Comparison of ENCODE assay signal across 9 mouse cellular contexts in genomic region chr2:150665534-150666451, GRCm38 (mm10). TPM values are rescaled to one million over a fixed set of nuclear protein-coding genes. Genes with fewer than 3 reads are reported as not detected.
DNase-seq lines count a peak whose midpoint lies in the region; ATAC-seq lines count a peak whose summit lies in the region.
"Had no signal": no experiment of that assay in that cellular context is flagged by ENCODE, and none has a peak within 500 bp of the region (broad histone marks: within the 10 kb centered on the region; RNA-seq: fewer than 3 reads in every experiment).

No protein-coding gene starts in this region.

- WGBS in neural tube, embryonic 13.5 days: 52% methylated on average over 10 of the region's 10 CpGs

- no peak overlapping the region for H3K9ac ChIP-seq in neural tube, embryonic 13.5 days

- no peak overlapping the region for H3K27ac ChIP-seq in neural tube, embryonic 13.5 days (replicated peaks)
- H3K27ac ChIP-seq: embryonic facial prominence, embryonic 13.5 days had no signal

- peaks cover 18% of the 10 kb centered on the region for H3K27me3 ChIP-seq in neural tube, embryonic 13.5 days

- peak overlapping the region; percentile 9; the same call in 1 of the 2 replicates for H3K4me3 ChIP-seq in neural tube, embryonic 13.5 days

- H3K4me1 ChIP-seq in neural tube, embryonic 13.5 days (replicated peaks): peaks cover 53% of the 10 kb centered on the region

- no peaks in the 10 kb centered on the region for H3K9me3 ChIP-seq in neural tube, embryonic 13.5 days
- H3K9me3 ChIP-seq: embryonic facial prominence, embryonic 13.5 days had no signal

- H3K4me2 ChIP-seq in neural tube, embryonic 13.5 days: peak overlapping the region; percentile 83

- ATAC-seq in erythroblast, adult 5-6 weeks (replicated peaks; ENCODE audit: low FRiP score, poor library complexity, severe bottlenecking): peak; percentile 45
- ATAC-seq in neural tube, embryonic 13.5 days (ENCODE audit: low read depth): no peak

- peak; percentile 21 for DNase-seq in embryo, embryonic 10.5 days (ENCODE audit: low spot score)
- DNase-seq in embryo, embryonic 11 days: no peak
- DNase-seq in kidney, postnatal 10 days: peak; percentile 63
- DNase-seq in urinary bladder, adult 18-20 months (ENCODE audit: low spot score in 2 of 2): no peak
- DNase-seq in urinary bladder, adult 2 months (ENCODE audit: low spot score): no peak
- DNase-seq in frontal cortex, postnatal 10 days (ENCODE audit: low spot score in 2 of 2): no peak

- H3K36me3 ChIP-seq in neural tube, embryonic 13.5 days: no peaks in the 10 kb centered on the region
- H3K36me3 ChIP-seq: embryonic facial prominence, embryonic 13.5 days had no signal

RNA-seq across cellular contexts. Expression of gene Acss1, which starts 2.5 kb away (rescaled TPM):
- 6.3 and 12.1 TPM in 2 replicates for total RNA-seq in erythroblast, adult 5-6 weeks (2015; ENCODE audit: low replicate concordance)
- 16.0 and 17.6 TPM in 2 replicates for total RNA-seq in erythroblast, adult 5-6 weeks (2017; ENCODE audit: low replicate concordance)
- polyA plus RNA-seq in neural tube, embryonic 13.5 days (2015; fragmentation: Nextera tagmentation; extraction: Ambion mirVana): 17.7 and 18.4 TPM in 2 replicates
- 9.2 and 9.7 TPM in 2 replicates for polyA plus RNA-seq in urinary bladder, adult 2 months (2012; rRNA removed)

RNA-seq across cellular contexts. Expression of gene Vsx1, which starts 23.4 kb away (rescaled TPM):
- not detected in 2 replicates for total RNA-seq in erythroblast, adult 5-6 weeks (2015; ENCODE audit: low replicate concordance)
- 0.14 TPM in 1 of 2 replicates, not detected in the other for total RNA-seq in erythroblast, adult 5-6 weeks (2017; ENCODE audit: low replicate concordance)
- 0.13 and 0.15 TPM in 2 replicates for polyA plus RNA-seq in neural tube, embryonic 13.5 days (2015; fragmentation: Nextera tagmentation; extraction: Ambion mirVana)
- not detected in 2 replicates for polyA plus RNA-seq in urinary bladder, adult 2 months (2012; rRNA removed)
- polyA plus RNA-seq: embryonic facial prominence, embryonic 13.5 days had no signal

RNA-seq across cellular contexts. Expression of gene Apmap, which starts 57.4 kb away (rescaled TPM):
- 3.6 and 15.9 TPM in 2 replicates for total RNA-seq in erythroblast, adult 5-6 weeks (2015; ENCODE audit: low replicate concordance)
- 14.1 and 20.7 TPM in 2 replicates for total RNA-seq in erythroblast, adult 5-6 weeks (2017; ENCODE audit: low replicate concordance)
- 44.5 and 46.2 TPM in 2 replicates for polyA plus RNA-seq in neural tube, embryonic 13.5 days (2015; fragmentation: Nextera tagmentation; extraction: Ambion mirVana)
- 37.1 and 44.4 TPM in 2 replicates for polyA plus RNA-seq in urinary bladder, adult 2 months (2012; rRNA removed)

Comparison
In these comparisons a context has a peak if more than half of its experiments do, and no peak if none do; other contexts are left out.
1. DNase-seq: peak in embryo, embryonic 10.5 days (single experiment) and kidney, postnatal 10 days (single experiment); none in embryo, embryonic 11 days (single experiment), urinary bladder, adult 18-20 months (0 of 2), urinary bladder, adult 2 months (single experiment) and frontal cortex, postnatal 10 days (0 of 2).